Mouse (Mus musculus): ENCODE measurements at regions not wholly inside any gene's neighbourhood (a gene's known extent, or its start where the extent isn't known, plus 50 kb on each side); places are given as distances from the start of the nearest gene placed in this dataset.

DNA sequence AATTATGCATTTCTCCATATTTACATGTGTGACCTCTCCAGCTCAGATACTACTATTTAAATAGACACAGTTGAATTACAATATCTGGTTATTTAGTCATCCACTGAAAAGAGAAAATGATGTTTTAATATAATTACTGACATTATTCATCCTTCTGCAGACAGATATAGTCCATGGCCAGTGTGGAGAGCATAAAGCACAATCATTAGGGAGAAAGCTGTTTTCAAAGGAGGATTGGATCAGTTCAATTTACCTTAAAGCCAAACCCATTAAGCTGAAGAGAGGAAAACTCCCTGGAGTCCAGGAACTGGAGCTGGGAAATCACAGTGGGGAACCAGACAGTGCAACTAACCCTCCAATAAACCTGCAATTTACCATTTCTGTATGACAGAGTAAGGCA is 339.8 kb upstream of the Rgs17 start:
- no peaks in the 10 kb centered on the region for H3K9me3 ChIP-seq (ENCODE audit: control insufficient read depth, low read length)
- no peak overlapping the region for H3K27ac ChIP-seq (replicated peaks in 1 of 2; ENCODE audit: control insufficient read depth in 1 of 2, insufficient read depth in 1 of 2, low read depth in 2 of 2, low read length in 2 of 2)
- H3K27me3 ChIP-seq (ENCODE audit: control insufficient read depth, insufficient read depth, low read length), result no peaks in the 10 kb centered on the region
- no peak overlapping the region for H3K4me2 ChIP-seq (ENCODE audit: low read length)
- no peaks in the 10 kb centered on the region for H3K36me3 ChIP-seq (ENCODE audit: control insufficient read depth, insufficient read depth, low read length)
- H3K4me3 ChIP-seq (ENCODE audit: control insufficient read depth in 1 of 2, insufficient read depth in 1 of 2, low read depth in 1 of 2, low read length in 2 of 2), result no peak overlapping the region
- H3K4me1 ChIP-seq (ENCODE audit: control insufficient read depth in 2 of 2, insufficient read depth in 2 of 2, low read length in 2 of 2), result no peaks in the 10 kb centered on the region
- no peak overlapping the region for H3K9ac ChIP-seq (ENCODE audit: low read length)
- no peak for ATAC-seq (ENCODE audit: insufficient number of reproducible peaks, insufficient read depth, low FRiP score, low read depth)

GRCm38 (mm10) chr10:6265662-6266061 is 343.5 kb upstream of the Rgs17 start:
- Histone ChIP-seq H3K36me3 (ENCODE audit: control insufficient read depth, insufficient read depth, low read length) (no peaks in the 10 kb centered on the region), H3K4me3 (ENCODE audit: control insufficient read depth in 1 of 2, insufficient read depth in 1 of 2, low read depth in 1 of 2, low read length in 2 of 2) (no peak overlapping the region), H3K9me3 (ENCODE audit: control insufficient read depth, low read length) (no peaks in the 10 kb centered on the region), H3K4me2 (ENCODE audit: low read length) (no peak overlapping the region), H3K4me1 (ENCODE audit: control insufficient read depth in 2 of 2, insufficient read depth in 2 of 2, low read length in 2 of 2) (no peaks in the 10 kb centered on the region), H3K27me3 (ENCODE audit: control insufficient read depth, insufficient read depth, low read length) (no peaks in the 10 kb centered on the region), H3K27ac (replicated peaks in 1 of 2; ENCODE audit: control insufficient read depth in 1 of 2, insufficient read depth in 1 of 2, low read depth in 2 of 2, low read length in 2 of 2) (no peak overlapping the region), H3K9ac (ENCODE audit: low read length) (no peak overlapping the region)
- ATAC-seq (ENCODE audit: insufficient number of reproducible peaks, insufficient read depth, low FRiP score, low read depth), result no peak

- H3K36me3 ChIP-seq (ENCODE audit: control insufficient read depth, insufficient read depth, low read length), result no peaks in the 10 kb centered on the region
- H3K4me2 ChIP-seq (ENCODE audit: low read length), result no peak overlapping the region
- 62% methylated on average over 1 of the region's 1 CpGs for WGBS
- no peaks in the 10 kb centered on the region for H3K4me1 ChIP-seq (ENCODE audit: control insufficient read depth in 2 of 2, insufficient read depth in 2 of 2, low read length in 2 of 2)
- H3K9ac ChIP-seq (ENCODE audit: low read length), result no peak overlapping the region
- no peaks in the 10 kb centered on the region for H3K9me3 ChIP-seq (ENCODE audit: control insufficient read depth, low read length)
- ATAC-seq (ENCODE audit: insufficient number of reproducible peaks, insufficient read depth, low FRiP score, low read depth), result no peak
- no peak overlapping the region for H3K4me3 ChIP-seq (ENCODE audit: control insufficient read depth in 1 of 2, insufficient read depth in 1 of 2, low read depth in 1 of 2, low read length in 2 of 2)
- no peak overlapping the region for H3K27ac ChIP-seq (replicated peaks in 1 of 2; ENCODE audit: control insufficient read depth in 1 of 2, insufficient read depth in 1 of 2, low read depth in 2 of 2, low read length in 2 of 2)
- H3K27me3 ChIP-seq (ENCODE audit: control insufficient read depth, insufficient read depth, low read length), result no peaks in the 10 kb centered on the region
Measured at GRCm38 (mm10) chr10:6291388-6291787, 369.2 kb upstream of the Rgs17 start.

GRCm38 (mm10) chr10:6296621-6297020 is 374.4 kb upstream of the Rgs17 start:
- WGBS, result 77% methylated on average over 4 of the region's 4 CpGs
- H3K4me3 ChIP-seq (ENCODE audit: control insufficient read depth in 1 of 2, insufficient read depth in 1 of 2, low read depth in 1 of 2, low read length in 2 of 2), result no peak overlapping the region

GRCm38 (mm10) chr10:6297796-6298195 is 375.6 kb upstream of the Rgs17 start:
- ATAC-seq (ENCODE audit: insufficient number of reproducible peaks, insufficient read depth, low FRiP score, low read depth), result no peak
- H3K4me2 ChIP-seq (ENCODE audit: low read length), result no peak overlapping the region

More at GRCm38 (mm10) chr10:6296621-6297020, 374.4 kb upstream of the Rgs17 start:
- Histone ChIP-seq H3K9me3 (ENCODE audit: control insufficient read depth, low read length) (no peaks in the 10 kb centered on the region), H3K9ac (ENCODE audit: low read length) (no peak overlapping the region), H3K36me3 (ENCODE audit: control insufficient read depth, insufficient read depth, low read length) (no peaks in the 10 kb centered on the region), H3K27ac (replicated peaks in 1 of 2; ENCODE audit: control insufficient read depth in 1 of 2, insufficient read depth in 1 of 2, low read depth in 2 of 2, low read length in 2 of 2) (no peak overlapping the region), H3K4me1 (ENCODE audit: control insufficient read depth in 2 of 2, insufficient read depth in 2 of 2, low read length in 2 of 2) (no peaks in the 10 kb centered on the region), H3K27me3 (ENCODE audit: control insufficient read depth, insufficient read depth, low read length) (no peaks in the 10 kb centered on the region), H3K4me2 (ENCODE audit: low read length) (no peak overlapping the region)
- ATAC-seq (ENCODE audit: insufficient number of reproducible peaks, insufficient read depth, low FRiP score, low read depth), result no peak

GRCm38 (mm10) chr10:6298682-6299081 is 376.5 kb upstream of the Rgs17 start:
- H3K9ac ChIP-seq (ENCODE audit: low read length), result no peak overlapping the region
- no peak overlapping the region for H3K4me2 ChIP-seq (ENCODE audit: low read length)
- no peaks in the 10 kb centered on the region for H3K4me1 ChIP-seq (ENCODE audit: control insufficient read depth in 2 of 2, insufficient read depth in 2 of 2, low read length in 2 of 2)
- no peak for ATAC-seq (ENCODE audit: insufficient number of reproducible peaks, insufficient read depth, low FRiP score, low read depth)
- H3K27ac ChIP-seq (replicated peaks in 1 of 2; ENCODE audit: control insufficient read depth in 1 of 2, insufficient read depth in 1 of 2, low read depth in 2 of 2, low read length in 2 of 2), result no peak overlapping the region
- WGBS, result 67% methylated on average over 2 of the region's 2 CpGs
- H3K36me3 ChIP-seq (ENCODE audit: control insufficient read depth, insufficient read depth, low read length), result no peaks in the 10 kb centered on the region
- H3K9me3 ChIP-seq (ENCODE audit: control insufficient read depth, low read length), result no peaks in the 10 kb centered on the region
- H3K4me3 ChIP-seq (ENCODE audit: control insufficient read depth in 1 of 2, insufficient read depth in 1 of 2, low read depth in 1 of 2, low read length in 2 of 2), result no peak overlapping the region
- H3K27me3 ChIP-seq (ENCODE audit: control insufficient read depth, insufficient read depth, low read length), result no peaks in the 10 kb centered on the region

More at GRCm38 (mm10) chr10:6297796-6298195, 375.6 kb upstream of the Rgs17 start:
- Histone ChIP-seq H3K9ac (ENCODE audit: low read length) (no peak overlapping the region), H3K4me3 (ENCODE audit: control insufficient read depth in 1 of 2, insufficient read depth in 1 of 2, low read depth in 1 of 2, low read length in 2 of 2) (no peak overlapping the region), H3K36me3 (ENCODE audit: control insufficient read depth, insufficient read depth, low read length) (no peaks in the 10 kb centered on the region), H3K27me3 (ENCODE audit: control insufficient read depth, insufficient read depth, low read length) (no peaks in the 10 kb centered on the region), H3K9me3 (ENCODE audit: control insufficient read depth, low read length) (no peaks in the 10 kb centered on the region), H3K4me1 (ENCODE audit: control insufficient read depth in 2 of 2, insufficient read depth in 2 of 2, low read length in 2 of 2) (no peaks in the 10 kb centered on the region), H3K27ac (replicated peaks in 1 of 2; ENCODE audit: control insufficient read depth in 1 of 2, insufficient read depth in 1 of 2, low read depth in 2 of 2, low read length in 2 of 2) (no peak overlapping the region)
- 89% methylated on average over 1 of the region's 1 CpGs for WGBS

GRCm38 (mm10) chr10:6301514-6301913 is 379.3 kb upstream of the Rgs17 start:
- Histone ChIP-seq H3K4me2 (ENCODE audit: low read length) (no peak overlapping the region), H3K4me3 (ENCODE audit: control insufficient read depth in 1 of 2, insufficient read depth in 1 of 2, low read depth in 1 of 2, low read length in 2 of 2) (no peak overlapping the region), H3K9me3 (ENCODE audit: control insufficient read depth, low read length) (no peaks in the 10 kb centered on the region), H3K27me3 (ENCODE audit: control insufficient read depth, insufficient read depth, low read length) (no peaks in the 10 kb centered on the region), H3K27ac (replicated peaks in 1 of 2; ENCODE audit: control insufficient read depth in 1 of 2, insufficient read depth in 1 of 2, low read depth in 2 of 2, low read length in 2 of 2) (no peak overlapping the region), H3K36me3 (ENCODE audit: control insufficient read depth, insufficient read depth, low read length) (no peaks in the 10 kb centered on the region), H3K4me1 (ENCODE audit: control insufficient read depth in 2 of 2, insufficient read depth in 2 of 2, low read length in 2 of 2) (no peaks in the 10 kb centered on the region), H3K9ac (ENCODE audit: low read length) (no peak overlapping the region)
- no peak for ATAC-seq (ENCODE audit: insufficient number of reproducible peaks, insufficient read depth, low FRiP score, low read depth)

DNA sequence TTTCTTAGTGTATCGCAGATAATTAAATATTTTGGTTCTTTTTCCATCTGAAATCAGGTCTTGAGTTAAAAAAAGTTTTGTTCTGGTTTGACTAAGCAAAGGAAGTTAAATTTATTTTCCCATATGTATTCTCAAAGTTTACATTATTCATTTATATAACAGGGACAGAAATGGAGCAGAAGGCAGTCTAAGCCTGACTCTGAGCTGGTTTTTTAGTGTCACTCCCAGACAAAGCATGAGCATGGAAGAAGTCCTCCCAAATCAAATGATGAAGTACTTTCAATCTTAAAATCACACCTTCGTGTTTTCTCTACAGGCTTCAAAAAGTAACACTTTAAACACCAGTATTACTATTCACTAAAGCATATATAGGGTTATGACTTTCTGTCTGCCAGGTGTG is 387.2 kb upstream of the Rgs17 start:
- H3K27ac ChIP-seq (replicated peaks in 1 of 2; ENCODE audit: control insufficient read depth in 1 of 2, insufficient read depth in 1 of 2, low read depth in 2 of 2, low read length in 2 of 2), result no peak overlapping the region
- no peaks in the 10 kb centered on the region for H3K36me3 ChIP-seq (ENCODE audit: control insufficient read depth, insufficient read depth, low read length)
- H3K9ac ChIP-seq (ENCODE audit: low read length), result no peak overlapping the region
- no peak for ATAC-seq (ENCODE audit: insufficient number of reproducible peaks, insufficient read depth, low FRiP score, low read depth)
- H3K4me1 ChIP-seq (ENCODE audit: control insufficient read depth in 2 of 2, insufficient read depth in 2 of 2, low read length in 2 of 2), result no peaks in the 10 kb centered on the region
- H3K4me3 ChIP-seq (ENCODE audit: control insufficient read depth in 1 of 2, insufficient read depth in 1 of 2, low read depth in 1 of 2, low read length in 2 of 2), result no peak overlapping the region
- H3K9me3 ChIP-seq (ENCODE audit: control insufficient read depth, low read length), result 0 out of 2 replicates have a peak, but pooled peaks cover 3% of the 10 kb centered on the region
- H3K4me2 ChIP-seq (ENCODE audit: low read length), result no peak overlapping the region
- WGBS, result 78% methylated on average over 2 of the region's 2 CpGs
- H3K27me3 ChIP-seq (ENCODE audit: control insufficient read depth, insufficient read depth, low read length), result no peaks in the 10 kb centered on the region

Measured in heart, embryonic 14.5 days (tissue).